Mouse (Mus musculus) adrenal gland, postnatal 25 days (tissue): ENCODE measurements around the gene Ston1. TPM values are rescaled to one million over a fixed set of nuclear protein-coding genes. Genes with fewer than 3 reads are reported as not detected.

ENCODE experiments used
- DNase-seq: peaks from one replicate; pipeline ENCODE4 v3.0.0; 2021; ENCODE audit warnings: mixed read lengths
- long read RNA-seq: library from polyadenylated mRNA; stranded (forward); transcript quantifications from one replicate; pipeline ENCODE4 v2.0.0, GENCODE M21; 2021
- total RNA-seq: library from RNA; stranded (reverse); gene quantifications from 2 replicates; pipeline ENCODE4 v1.2.3, GENCODE M21; 2021

Ston1 gene
- 26.0 and 33.3 TPM in 2 replicates for total RNA-seq
- long read RNA-seq, partial matches to known transcripts = 1 of 5 reads
- long read RNA-seq, other reads (novel, unspliced or antisense) = 4 of 5 reads

GRCm38 (mm10) chr17:88597222-88598055 lies at the start of gene Ston1:
Gene Ston1, plus strand, starts transcription at chr17:88597684.
- DNase-seq = peak; percentile 75

- no peak for DNase-seq
These were observed 47.9 kb upstream of the Ston1 start for GRCm38 (mm10) chr17:88549411-88550191.

- DNase-seq = no peak
These were observed 47.1 kb upstream of the Ston1 start for GRCm38 (mm10) chr17:88550351-88550750.

GRCm38 (mm10) chr17:88550981-88551940 lies 46.2 kb upstream of the Ston1 start:
- no peak for DNase-seq

- no peak for DNase-seq
These were observed 44.9 kb upstream of the Ston1 start for GRCm38 (mm10) chr17:88552556-88552955.

GRCm38 (mm10) chr17:88553001-88553449 lies 44.5 kb upstream of the Ston1 start:
- DNase-seq = no peak

- DNase-seq = no peak
These were observed 43.9 kb upstream of the Ston1 start for GRCm38 (mm10) chr17:88553473-88554087.

- no peak for DNase-seq
These were observed 41.3 kb upstream of the Ston1 start for GRCm38 (mm10) chr17:88556176-88556575.

- DNase-seq = no peak
These were observed 40.8 kb upstream of the Ston1 start for GRCm38 (mm10) chr17:88556688-88557087.

- DNase-seq = peak; percentile 70
These were observed 39.2 kb upstream of the Ston1 start for GRCm38 (mm10) chr17:88558168-88558842.

- DNase-seq = no peak
These were observed 33.9 kb upstream of the Ston1 start for GRCm38 (mm10) chr17:88563611-88564010.

GRCm38 (mm10) chr17:88569807-88570540 lies 27.5 kb upstream of the Ston1 start:
- no peak for DNase-seq

- DNase-seq = no peak
These were observed 26.7 kb upstream of the Ston1 start for GRCm38 (mm10) chr17:88570784-88571183.

GRCm38 (mm10) chr17:88574811-88575210 lies 22.7 kb upstream of the Ston1 start:
- DNase-seq = no peak

- no peak for DNase-seq
These were observed 18.8 kb upstream of the Ston1 start for GRCm38 (mm10) chr17:88578522-88579242.

GRCm38 (mm10) chr17:88580556-88580955 lies 16.9 kb upstream of the Ston1 start:
- no peak for DNase-seq

- no peak for DNase-seq
These were observed 15.9 kb upstream of the Ston1 start for GRCm38 (mm10) chr17:88581511-88582021.

- DNase-seq = no peak
These were observed 14.5 kb upstream of the Ston1 start for GRCm38 (mm10) chr17:88582999-88583398.

GRCm38 (mm10) chr17:88583411-88583810 lies 14.1 kb upstream of the Ston1 start:
- no peak for DNase-seq
